ENCODE assay signal across 8 mouse cellular contexts in genomic region chr5:122731991-122732673, GRCm38 (mm10). TPM values are rescaled to one million over a fixed set of nuclear protein-coding genes. Genes with fewer than 3 reads are reported as not detected.
DNase-seq lines count a peak whose midpoint lies in the region; ATAC-seq lines count a peak whose summit lies in the region.

No protein-coding gene starts in this region.

- 75% methylated on average over 15 of the region's 15 CpGs for WGBS in forebrain, embryonic 12.5 days
- whole genome bisulfite sequencing in forebrain, embryonic 14.5 days = 76% methylated on average over 15 of the region's 15 CpGs
- WGBS in embryonic facial prominence, embryonic 11.5 days = 28% methylated on average over 15 of the region's 15 CpGs
- 16% methylated on average over 15 of the region's 15 CpGs for WGBS in intestine, embryonic 14.5 days
- WGBS in liver, embryonic 15.5 days (ENCODE audit: insufficient replicate concordance) = 16% methylated on average over 15 of the region's 15 CpGs
- 17% methylated on average over 15 of the region's 15 CpGs for WGBS in stomach, embryonic 15.5 days

- no peaks in the 10 kb centered on the region for H3K9me3 ChIP-seq in forebrain, embryonic 12.5 days
- no peaks in the 10 kb centered on the region for H3K9me3 ChIP-seq in forebrain, embryonic 14.5 days (replicated peaks; ENCODE audit: control insufficient read depth, low read length)
- no peaks in the 10 kb centered on the region for H3K9me3 ChIP-seq in embryonic facial prominence, embryonic 11.5 days (replicated peaks; ENCODE audit: control insufficient read depth, low read length)
- no peaks in the 10 kb centered on the region for H3K9me3 ChIP-seq in intestine, embryonic 14.5 days (ENCODE audit: control insufficient read depth, low read length)
- H3K9me3 ChIP-seq in liver, embryonic 15.5 days (replicated peaks) = no peaks in the 10 kb centered on the region
- no peaks in the 10 kb centered on the region for H3K9me3 ChIP-seq in stomach, embryonic 15.5 days

- H3K27ac ChIP-seq in forebrain, embryonic 12.5 days = peak overlapping the region; percentile 33; the same call in 1 of the 2 replicates
- no peak overlapping the region for H3K27ac ChIP-seq in forebrain, embryonic 14.5 days (ENCODE audit: low read depth, low read length)
- H3K27ac ChIP-seq in embryonic facial prominence, embryonic 11.5 days (replicated peaks; ENCODE audit: low read depth, low read length) = peak overlapping the region; percentile 3; the same call in 1 of the 2 replicates
- H3K27ac ChIP-seq in intestine, embryonic 14.5 days (ENCODE audit: low read depth) = peak overlapping the region; percentile 69
- H3K27ac ChIP-seq in liver, embryonic 15.5 days (replicated peaks) = peak overlapping the region; percentile 19
- peak overlapping the region; percentile 78 for H3K27ac ChIP-seq in stomach, embryonic 15.5 days

- H3K9ac ChIP-seq in forebrain, embryonic 12.5 days = no peak overlapping the region
- H3K9ac ChIP-seq in forebrain, embryonic 14.5 days (ENCODE audit: low read length) = no peak overlapping the region
- no peak overlapping the region for H3K9ac ChIP-seq in embryonic facial prominence, embryonic 11.5 days (replicated peaks; ENCODE audit: low read length)
- H3K9ac ChIP-seq in intestine, embryonic 14.5 days (ENCODE audit: low read length) = no peak overlapping the region
- H3K9ac ChIP-seq in liver, embryonic 15.5 days = no peak overlapping the region
- H3K9ac ChIP-seq in stomach, embryonic 15.5 days = no peak overlapping the region

- intact Hi-C loops in gastrocnemius, postnatal 14 days (cut with DNase I; ENCODE audit: low total_unique reads) = no loop called here
- intact Hi-C loops in left cerebral cortex, postnatal 14 days (cut with DNase I) = no loop called here

- ATAC-seq in forebrain, embryonic 12.5 days (ENCODE audit: low FRiP score) = no peak
- ATAC-seq in forebrain, embryonic 14.5 days = no peak
- no peak for ATAC-seq in embryonic facial prominence, embryonic 11.5 days (replicated peaks; ENCODE audit: insufficient number of reproducible peaks, low FRiP score, low TSS enrichment, low read depth)
- 0 out of 2 replicates have a peak, but pooled peaks have one; percentile 59 for ATAC-seq in intestine, embryonic 14.5 days (replicated peaks; ENCODE audit: low FRiP score, low TSS enrichment, low read depth)
- no peak for ATAC-seq in liver, embryonic 15.5 days (ENCODE audit: insufficient read depth)
- ATAC-seq in stomach, embryonic 15.5 days (ENCODE audit: insufficient read depth, low FRiP score, low read depth) = peak; percentile 24; the same call in 1 of the 2 replicates

- no peaks in the 10 kb centered on the region for H3K27me3 ChIP-seq in forebrain, embryonic 12.5 days
- no peaks in the 10 kb centered on the region for H3K27me3 ChIP-seq in forebrain, embryonic 14.5 days (replicated peaks; ENCODE audit: control insufficient read depth, insufficient read depth, low read length)
- H3K27me3 ChIP-seq in embryonic facial prominence, embryonic 11.5 days (ENCODE audit: control insufficient read depth, insufficient read depth, low read length) = no peaks in the 10 kb centered on the region
- no peaks in the 10 kb centered on the region for H3K27me3 ChIP-seq in intestine, embryonic 14.5 days (replicated peaks; ENCODE audit: control insufficient read depth, insufficient read depth, low read length)
- H3K27me3 ChIP-seq in liver, embryonic 15.5 days = no peaks in the 10 kb centered on the region
- no peaks in the 10 kb centered on the region for H3K27me3 ChIP-seq in stomach, embryonic 15.5 days (replicated peaks)

- no peak overlapping the region for H3K4me3 ChIP-seq in forebrain, embryonic 12.5 days (replicated peaks)
- H3K4me3 ChIP-seq in forebrain, embryonic 14.5 days (ENCODE audit: low read depth, low read length) = no peak overlapping the region
- no peak overlapping the region for H3K4me3 ChIP-seq in embryonic facial prominence, embryonic 11.5 days (ENCODE audit: low read depth, low read length)
- H3K4me3 ChIP-seq in intestine, embryonic 14.5 days (ENCODE audit: low read depth, low read length) = no peak overlapping the region
- no peak overlapping the region for H3K4me3 ChIP-seq in liver, embryonic 15.5 days (replicated peaks)
- H3K4me3 ChIP-seq in stomach, embryonic 15.5 days (replicated peaks) = no peak overlapping the region

- no peak overlapping the region for H3K4me2 ChIP-seq in forebrain, embryonic 12.5 days
- H3K4me2 ChIP-seq in forebrain, embryonic 14.5 days (ENCODE audit: low read length) = no peak overlapping the region
- no peak overlapping the region; the same call in 1 of the 2 replicates for H3K4me2 ChIP-seq in embryonic facial prominence, embryonic 11.5 days (ENCODE audit: low read depth, low read length)
- 0 out of 2 replicates have a peak overlapping the region, but pooled peaks have one; percentile 28 for H3K4me2 ChIP-seq in intestine, embryonic 14.5 days (ENCODE audit: low read length)
- peak overlapping the region; percentile 19; the same call in 1 of the 2 replicates for H3K4me2 ChIP-seq in liver, embryonic 15.5 days
- peak overlapping the region; percentile 22; the same call in 1 of the 2 replicates for H3K4me2 ChIP-seq in stomach, embryonic 15.5 days

- DNase-seq in forebrain, embryonic 14.5 days (ENCODE audit: low spot score) = no peak
- DNase-seq in embryonic facial prominence, embryonic 11.5 days (ENCODE audit: low spot score) = peak; percentile 62
- peak; percentile 63 for DNase-seq in intestine, embryonic 14.5 days (ENCODE audit: low spot score)
- no peak for DNase-seq in gastrocnemius, postnatal 14 days
- no peak for DNase-seq in left cerebral cortex, postnatal 14 days (ENCODE audit: low spot score in 2 of 2)

- H3K36me3 ChIP-seq in forebrain, embryonic 12.5 days (replicated peaks) = peaks cover 12% of the 10 kb centered on the region
- H3K36me3 ChIP-seq in forebrain, embryonic 14.5 days (ENCODE audit: control insufficient read depth, insufficient read depth, low read length) = peaks cover 22% of the 10 kb centered on the region
- H3K36me3 ChIP-seq in embryonic facial prominence, embryonic 11.5 days (replicated peaks; ENCODE audit: control insufficient read depth, insufficient read depth, low read depth, low read length) = no peaks in the 10 kb centered on the region; the same call in 1 of the 2 replicates
- H3K36me3 ChIP-seq in intestine, embryonic 14.5 days (ENCODE audit: control insufficient read depth, insufficient read depth, low read length) = peaks cover 5% of the 10 kb centered on the region; the same call in 1 of the 2 replicates
- H3K36me3 ChIP-seq in liver, embryonic 15.5 days (replicated peaks) = 0 out of 2 replicates have a peak, but pooled peaks cover under 1% of the 10 kb centered on the region
- no peaks in the 10 kb centered on the region for H3K36me3 ChIP-seq in stomach, embryonic 15.5 days

- peaks cover 11% of the 10 kb centered on the region for H3K4me1 ChIP-seq in forebrain, embryonic 12.5 days
- H3K4me1 ChIP-seq in forebrain, embryonic 14.5 days (ENCODE audit: control insufficient read depth, insufficient read depth, low read length) = no peaks in the 10 kb centered on the region
- peaks cover 3% of the 10 kb centered on the region; the same call in 1 of the 2 replicates for H3K4me1 ChIP-seq in embryonic facial prominence, embryonic 11.5 days (ENCODE audit: control insufficient read depth, insufficient read depth, low read length)
- H3K4me1 ChIP-seq in intestine, embryonic 14.5 days (replicated peaks; ENCODE audit: control insufficient read depth, insufficient read depth, low read length) = peaks cover 10% of the 10 kb centered on the region
- peaks cover 40% of the 10 kb centered on the region for H3K4me1 ChIP-seq in liver, embryonic 15.5 days (replicated peaks)
- H3K4me1 ChIP-seq in stomach, embryonic 15.5 days = peaks cover 17% of the 10 kb centered on the region

RNA-seq across cellular contexts. Expression of gene P2rx4, which starts 24.8 kb away (rescaled TPM):
- 5.6 and 6.6 TPM in 2 replicates for polyA plus RNA-seq in forebrain, embryonic 12.5 days (2016; fragmentation: Nextera tagmentation; extraction: Ambion mirVana)
- 6.6 and 8.6 TPM in 2 replicates for polyA plus RNA-seq in forebrain, embryonic 14.5 days (2014; fragmentation: Nextera tagmentation; extraction: Ambion mirVana)
- 4.9 and 6.9 TPM in 2 replicates for polyA plus RNA-seq in embryonic facial prominence, embryonic 11.5 days (2014; fragmentation: Nextera tagmentation; extraction: Ambion mirVana)
- 20.9 and 21.0 TPM in 2 replicates for polyA plus RNA-seq in intestine, embryonic 14.5 days (2014; fragmentation: Nextera tagmentation; extraction: Ambion mirVana)
- polyA plus RNA-seq in liver, embryonic 15.5 days (2015; fragmentation: Nextera tagmentation; extraction: Ambion mirVana) = 25.2 and 27.9 TPM in 2 replicates
- polyA plus RNA-seq in stomach, embryonic 15.5 days (2015; fragmentation: Nextera tagmentation; extraction: Ambion mirVana) = 26.9 and 27.9 TPM in 2 replicates
- total RNA-seq in gastrocnemius, postnatal 14 days (2021) = 1 to 10 TPM; 4.0 to 5.3 TPM
- total RNA-seq in left cerebral cortex, postnatal 14 days (2021) = 10 to 100 TPM; 11.3 to 11.9 TPM

RNA-seq across cellular contexts. Expression of gene Camkk2, which starts 47.1 kb away (rescaled TPM):
- polyA plus RNA-seq in forebrain, embryonic 12.5 days (2016; fragmentation: Nextera tagmentation; extraction: Ambion mirVana) = 34.5 and 35.1 TPM in 2 replicates
- polyA plus RNA-seq in forebrain, embryonic 14.5 days (2014; fragmentation: Nextera tagmentation; extraction: Ambion mirVana) = 32.6 and 50.5 TPM in 2 replicates
- polyA plus RNA-seq in embryonic facial prominence, embryonic 11.5 days (2014; fragmentation: Nextera tagmentation; extraction: Ambion mirVana) = 19.0 and 21.0 TPM in 2 replicates
- 24.3 and 27.3 TPM in 2 replicates for polyA plus RNA-seq in intestine, embryonic 14.5 days (2014; fragmentation: Nextera tagmentation; extraction: Ambion mirVana)
- polyA plus RNA-seq in liver, embryonic 15.5 days (2015; fragmentation: Nextera tagmentation; extraction: Ambion mirVana) = 8.9 and 11.4 TPM in 2 replicates
- 23.2 and 25.2 TPM in 2 replicates for polyA plus RNA-seq in stomach, embryonic 15.5 days (2015; fragmentation: Nextera tagmentation; extraction: Ambion mirVana)
- total RNA-seq in gastrocnemius, postnatal 14 days (2021) = 1 to 10 TPM; 8.6 to 8.8 TPM
- total RNA-seq in left cerebral cortex, postnatal 14 days (2021) = 100 to 1,000 TPM; 214 to 248 TPM

Comparison
In these comparisons a context has a peak if more than half of its experiments do, and no peak if none do; other contexts are left out.
1. ATAC-seq: peak in intestine, embryonic 14.5 days (single experiment) and stomach, embryonic 15.5 days (single experiment); none in forebrain, embryonic 12.5 days (single experiment), forebrain, embryonic 14.5 days (single experiment), embryonic facial prominence, embryonic 11.5 days (single experiment) and liver, embryonic 15.5 days (single experiment).
2. H3K4me2 ChIP-seq: peak in intestine, embryonic 14.5 days (single experiment), liver, embryonic 15.5 days (single experiment) and stomach, embryonic 15.5 days (single experiment); none in forebrain, embryonic 12.5 days (single experiment), forebrain, embryonic 14.5 days (single experiment) and embryonic facial prominence, embryonic 11.5 days (single experiment).
3. DNase-seq: peak in embryonic facial prominence, embryonic 11.5 days (single experiment) and intestine, embryonic 14.5 days (single experiment); none in forebrain, embryonic 14.5 days (single experiment), gastrocnemius, postnatal 14 days (single experiment) and left cerebral cortex, postnatal 14 days (0 of 2).